Mouse (Mus musculus) gastrocnemius, postnatal 4 days (tissue): Measurements from ENCODE around the gene Ints6l. TPM values are rescaled to one million over a fixed set of nuclear protein-coding genes. Genes with fewer than 3 reads are reported as not detected.

Source experiments
- DNase-seq, 2 experiments: peaks; one replicate each; pipeline ENCODE4 v3.0.0; 2021 to 2022; ENCODE audit warnings: low spot score in 2 of 2, mixed read lengths in 2 of 2
- long read RNA-seq, 2 experiments: library from polyadenylated mRNA; stranded (forward); transcript quantifications; one replicate each; pipeline ENCODE4 v2.0.0; 2021
- total RNA-seq, 2 experiments: library from RNA; stranded (reverse); gene quantifications; 2 replicates each; pipeline ENCODE4 v1.2.3; 2021

Ints6l gene
- total RNA-seq: 10 to 100 TPM; 21.7 to 28.4 TPM
- long read RNA-seq, experiment 1, partial matches to known transcripts: 2 of 15 reads
- long read RNA-seq, experiment 1, other reads (novel, unspliced or antisense): 9 of 15 reads
- long read RNA-seq, experiment 2, transcript Ints6l-201 (17 exons, 3,766 nt): major isoform, 5 of 28 reads
- long read RNA-seq, experiment 2, partial matches to known transcripts: 12 of 28 reads
- long read RNA-seq, experiment 2, other reads (novel, unspliced or antisense): 10 of 28 reads

DNA sequence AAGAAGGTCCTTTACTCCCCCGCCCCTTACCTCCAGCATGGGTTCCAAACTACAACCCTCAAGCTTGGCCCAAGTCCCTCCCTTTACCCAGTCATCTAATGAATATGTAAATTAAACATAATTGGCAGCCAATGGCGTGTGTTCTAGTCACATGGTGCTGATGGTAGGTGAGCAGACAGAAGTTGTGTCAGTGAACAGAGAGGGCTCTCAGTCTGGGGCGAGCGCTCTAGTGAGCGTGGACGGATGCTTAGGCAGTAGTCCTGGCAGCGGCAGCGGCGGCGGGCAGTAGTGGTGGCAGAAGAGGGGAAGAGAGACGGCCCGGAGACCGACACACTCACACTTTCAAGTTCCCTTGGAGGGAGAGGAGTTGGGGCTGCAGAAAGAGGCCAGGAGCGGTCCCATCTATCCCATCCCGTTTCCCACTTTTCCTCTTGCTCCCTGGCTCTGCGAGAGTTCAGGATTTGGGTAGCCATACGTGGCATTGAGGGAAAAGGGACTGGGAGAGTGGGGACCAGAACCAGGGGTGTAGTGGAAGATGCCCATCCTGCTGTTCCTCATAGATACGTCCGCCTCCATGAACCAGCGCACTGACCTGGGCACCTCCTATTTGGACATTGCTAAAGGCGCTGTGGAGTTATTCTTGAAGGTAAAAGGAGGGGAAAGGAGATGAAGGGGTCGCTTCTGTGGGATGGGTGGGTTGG lies at the start of gene Ints6l:
Ints6l (plus strand) TSS at position 187 of the 701 bp plus-strand sequence.
- peak; percentile 19 to 43 for DNase-seq

DNA sequence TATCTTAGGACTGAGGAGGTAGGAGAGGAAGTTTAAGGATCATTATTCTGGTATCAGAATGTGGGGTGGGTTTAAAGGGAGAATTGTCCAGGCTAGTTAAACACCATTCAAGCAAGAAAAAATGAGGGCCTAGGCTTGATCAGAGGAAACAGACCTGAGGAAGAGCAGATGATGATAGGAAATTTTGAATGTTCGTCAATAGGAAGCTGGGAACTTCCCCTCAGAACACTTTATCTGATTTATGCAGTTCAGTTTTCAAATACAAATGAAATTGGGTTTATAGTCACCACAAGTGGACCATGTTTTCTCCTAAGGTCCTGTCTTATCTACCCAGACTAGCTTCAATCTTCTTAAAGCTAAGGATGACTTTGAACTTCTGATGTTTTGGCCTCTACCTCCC lies 49.2 kb upstream of the Ints6l start:
- no peak for DNase-seq

DNA sequence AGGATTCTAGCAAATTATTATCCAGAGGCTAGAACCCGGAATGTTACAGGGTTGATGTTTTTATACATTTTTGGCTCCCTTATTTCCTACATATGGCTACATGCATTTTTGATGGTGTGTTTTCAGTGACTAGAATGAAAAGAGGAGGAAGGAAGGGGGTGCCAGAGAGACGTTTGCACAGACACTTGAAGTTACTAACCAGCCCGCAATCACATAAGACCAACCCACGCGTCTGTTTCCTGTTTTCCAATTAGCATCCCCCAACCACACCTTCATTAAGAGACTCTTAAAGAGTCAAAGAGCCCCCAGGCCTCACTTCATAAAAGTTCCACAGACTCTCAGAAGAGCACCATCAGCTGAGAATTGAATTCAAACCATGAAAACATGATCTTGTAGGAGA lies 48.5 kb upstream of the Ints6l start:
- no peak for DNase-seq

DNA sequence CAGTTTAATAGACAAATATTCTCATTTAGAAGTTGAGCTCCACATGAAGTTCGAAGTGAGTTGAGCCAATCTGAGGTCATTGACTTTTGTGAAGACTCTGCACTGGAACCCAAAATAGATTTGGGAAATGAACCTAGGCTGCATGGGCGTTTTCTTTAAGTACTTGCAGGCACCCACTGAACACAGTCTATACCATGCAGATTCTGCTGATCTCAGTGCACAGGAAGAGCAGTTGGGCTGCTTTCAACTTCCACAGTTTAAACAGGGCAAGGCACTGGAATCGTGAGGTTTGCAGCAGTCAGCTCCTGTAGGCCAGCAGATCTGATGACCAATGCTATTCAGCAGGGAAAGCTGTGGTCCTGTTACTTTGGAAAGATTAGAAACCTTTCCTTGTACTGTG lies 38.4 kb upstream of the Ints6l start:
- no peak for DNase-seq

DNA sequence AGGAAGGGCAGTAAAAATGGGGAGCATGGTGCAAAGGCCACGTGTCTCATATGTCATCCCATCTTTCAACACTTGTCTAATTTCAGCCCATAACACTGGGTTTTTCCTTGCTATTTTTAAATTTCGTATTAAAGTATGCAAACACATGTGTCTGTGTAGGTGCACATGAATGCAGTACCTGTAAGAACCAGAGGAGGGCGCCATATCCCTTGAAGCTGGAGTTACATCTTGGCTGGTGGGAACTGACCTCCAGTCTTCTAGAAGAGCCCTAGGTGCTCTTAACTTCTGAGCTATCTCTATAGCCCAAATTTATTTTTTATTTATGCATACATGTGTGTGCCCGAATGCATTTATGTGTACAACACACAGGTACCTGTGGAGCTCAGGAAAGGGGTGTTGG lies 37.1 kb upstream of the Ints6l start:
- DNase-seq: no peak

DNA sequence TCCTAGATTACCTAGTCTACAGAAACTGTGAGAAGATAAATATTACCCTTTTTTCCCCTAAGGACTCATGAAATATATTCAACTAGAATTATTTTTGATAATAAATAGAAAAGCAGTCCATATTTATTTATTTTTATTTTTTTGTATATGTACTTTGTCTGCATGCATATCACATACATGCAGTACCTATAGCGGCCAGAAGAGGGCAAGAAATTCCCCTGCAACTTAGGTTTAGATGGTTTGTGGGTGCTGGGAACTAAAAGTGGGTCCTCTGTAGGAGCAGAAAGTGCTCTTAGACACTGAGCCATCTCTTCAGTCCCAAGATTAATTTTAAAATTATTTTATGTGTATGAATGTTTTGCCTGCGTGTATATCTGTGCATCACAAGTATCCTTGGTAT lies 24.1 kb upstream of the Ints6l start:
- DNase-seq: no peak

DNA sequence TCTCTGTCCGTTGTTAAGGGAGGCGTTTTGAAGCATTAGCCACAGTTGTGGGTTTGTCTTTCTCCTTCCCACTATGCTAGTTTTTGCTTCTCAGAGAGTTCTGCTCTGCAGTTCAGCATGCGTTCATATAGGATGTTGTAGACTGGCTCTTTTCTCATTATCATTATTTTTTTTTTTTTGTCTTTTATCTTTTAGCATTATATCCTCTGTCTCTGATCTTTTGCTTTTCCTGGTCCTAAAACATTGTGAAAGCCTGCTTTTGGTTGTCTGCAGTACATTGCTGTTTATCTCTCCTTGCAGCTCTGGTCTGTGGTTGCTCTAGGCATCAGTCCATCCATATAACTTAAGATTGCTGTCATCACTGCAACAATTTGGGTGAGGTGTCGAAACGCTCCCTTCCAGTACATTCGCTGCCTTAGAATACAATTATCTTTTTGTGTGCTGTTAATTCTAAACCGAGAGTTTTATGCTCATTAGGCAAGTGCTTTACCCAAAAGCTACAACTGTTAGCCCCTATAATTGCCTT lies 18.8 kb upstream of the Ints6l start:
- no peak for DNase-seq

DNA sequence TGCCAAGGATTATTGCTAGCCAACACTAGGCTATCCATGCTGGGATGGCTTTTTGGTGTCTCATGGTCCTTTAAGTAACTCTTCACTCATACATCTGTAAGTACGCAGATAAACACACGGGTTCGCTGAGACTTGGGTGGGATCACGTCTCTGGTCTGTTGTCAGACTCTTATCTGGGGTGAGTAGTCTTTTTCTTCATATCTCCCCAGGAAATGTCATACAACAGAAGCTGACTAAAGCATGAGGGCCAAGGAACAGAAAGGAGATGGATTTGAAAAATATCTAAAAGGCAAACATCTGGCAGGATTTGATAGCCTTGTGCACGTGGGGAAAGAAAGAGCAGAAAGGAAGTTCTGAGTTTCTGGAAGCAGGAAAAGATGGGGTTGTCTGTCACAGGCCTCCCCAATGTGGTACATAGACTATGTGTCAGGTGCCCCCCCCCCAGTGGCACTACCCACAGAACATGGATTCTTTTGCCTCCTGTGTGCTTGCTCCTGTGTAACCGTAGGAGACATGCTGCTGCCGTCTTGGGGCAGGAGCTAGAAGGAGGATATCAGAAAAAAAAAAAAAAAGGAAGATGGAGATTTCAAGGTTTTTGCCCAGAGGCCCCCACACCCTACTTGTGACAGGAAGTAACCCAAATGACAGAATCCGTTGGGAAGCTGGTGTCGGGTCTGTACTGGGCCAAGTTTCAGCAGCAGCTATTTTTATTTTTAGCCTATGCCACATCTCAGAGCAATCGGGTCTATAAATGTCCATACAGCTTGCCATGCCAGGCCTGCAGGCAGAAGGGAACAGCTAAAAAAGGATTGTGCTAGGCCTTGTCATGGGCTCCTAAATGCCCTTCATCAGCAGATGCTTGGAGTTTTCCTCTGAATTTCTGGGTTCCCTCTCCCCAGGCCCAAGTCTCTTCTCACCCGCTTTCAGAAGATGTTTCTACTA lies 7.9 kb upstream of the Ints6l start:
- no peak for DNase-seq

GRCm38 (mm10) chrX:56447524-56448015 lies 7.1 kb upstream of the Ints6l start, which contains the start of gene Gm2174:
Gm2174 (plus strand) TSS chrX:56447965.
- no peak for DNase-seq

DNA sequence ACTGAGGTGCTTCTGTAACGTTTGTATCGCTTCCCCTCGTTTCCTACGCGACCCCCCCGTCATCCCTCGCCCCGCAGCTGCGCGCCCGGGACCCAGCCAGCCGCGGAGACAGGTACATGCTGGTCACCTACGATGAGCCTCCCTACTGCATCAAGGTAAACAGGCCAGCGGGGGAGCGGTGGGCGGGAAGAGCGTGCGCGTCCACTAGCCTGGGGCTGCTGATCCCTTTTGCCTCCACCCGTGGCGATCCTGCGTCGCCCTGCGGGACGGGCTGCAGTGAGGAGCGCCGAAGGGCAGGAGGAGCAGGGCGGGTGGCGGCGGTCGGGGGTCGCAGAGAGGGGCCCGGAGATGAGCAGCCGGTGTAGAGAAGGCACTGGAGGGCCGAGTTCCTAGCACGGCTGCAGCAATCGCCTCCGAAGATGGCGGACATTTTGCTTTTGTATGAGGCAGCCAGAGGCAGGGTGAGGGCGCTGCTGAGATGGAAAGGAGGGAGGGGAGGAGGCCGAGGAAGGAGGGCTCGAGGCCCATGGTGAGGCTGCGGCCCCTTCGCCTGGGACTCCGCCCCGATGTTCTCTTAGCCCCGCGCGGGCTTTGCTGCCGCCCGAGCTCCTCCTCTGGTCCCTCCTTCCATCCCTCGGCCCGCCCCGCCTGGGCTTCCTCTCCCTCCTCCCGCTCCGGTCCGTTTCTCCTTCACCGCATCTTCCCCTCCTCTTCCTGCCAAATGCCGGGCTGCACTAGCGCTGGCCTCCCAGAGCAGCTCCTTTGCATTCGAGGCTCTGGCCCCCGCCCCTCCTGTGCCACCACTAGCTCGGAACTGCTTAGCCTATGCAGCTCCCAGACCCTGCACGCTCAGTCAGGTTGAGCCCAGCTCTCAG lies 952 bp downstream of the Ints6l start:
- peak; percentile 70 to 85 for DNase-seq

DNA sequence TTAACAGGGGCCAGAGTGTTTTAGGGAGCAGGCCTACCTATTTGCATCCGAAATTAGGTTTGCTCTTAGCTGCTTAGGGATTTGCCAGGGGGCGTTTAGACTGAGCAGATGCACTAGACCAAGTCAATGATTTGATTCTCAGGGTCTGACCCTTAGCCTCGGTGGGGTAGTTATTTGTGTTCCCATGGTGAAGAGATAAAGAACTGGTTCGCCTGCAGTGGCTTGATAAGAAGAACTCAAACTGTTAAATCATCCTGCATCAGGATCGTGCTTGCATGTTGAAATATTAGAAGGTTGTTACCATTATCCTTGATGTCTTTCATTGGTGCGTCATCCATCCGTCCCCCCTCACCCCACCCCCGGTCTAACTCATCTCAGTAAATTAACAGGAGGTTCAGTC lies 1.7 kb downstream of the Ints6l start:
- DNase-seq: no peak

DNA sequence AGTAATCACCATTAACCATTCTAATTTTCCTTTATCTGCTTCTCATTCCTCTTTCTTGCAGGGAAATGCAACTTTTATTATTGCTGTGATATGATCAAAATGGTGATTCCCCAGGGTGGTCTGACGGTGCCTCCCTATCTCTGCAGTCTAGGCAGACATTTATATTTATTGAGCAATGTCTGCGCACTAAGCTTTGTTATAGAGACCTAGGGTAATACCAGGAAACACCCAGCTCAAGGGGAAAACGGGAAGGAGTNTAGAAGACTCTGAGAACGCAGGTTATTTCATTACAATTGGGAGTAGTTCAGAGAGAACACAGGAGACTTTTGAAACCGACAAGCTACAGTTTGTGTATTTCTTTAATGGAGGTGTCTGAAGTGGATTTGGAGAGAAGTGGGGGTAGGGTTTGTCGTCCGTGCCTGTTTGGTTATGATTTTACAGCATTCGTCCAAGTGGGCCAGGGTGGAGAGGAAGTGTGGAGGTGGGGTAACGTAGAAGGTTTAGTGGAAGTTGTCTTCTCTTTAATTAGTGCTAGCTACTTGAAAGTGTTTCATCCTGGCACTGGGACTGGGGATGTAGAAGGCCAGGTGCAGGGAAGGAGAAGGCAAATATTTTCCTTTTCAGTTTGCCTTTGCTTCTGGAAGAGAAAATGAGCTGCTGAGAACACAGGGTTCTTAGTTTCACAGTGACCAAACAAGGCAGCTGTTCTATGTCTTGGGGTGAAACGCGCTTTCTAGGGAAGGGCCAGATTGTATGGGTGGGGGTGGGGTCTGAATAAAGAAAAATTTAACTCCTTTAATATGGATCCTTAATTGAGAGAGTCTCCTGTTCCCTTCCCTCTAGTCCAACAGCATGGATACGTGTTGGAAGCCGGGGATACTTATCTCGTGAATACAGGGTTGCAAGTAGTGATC lies 7.6 kb downstream of the Ints6l start:
- no peak for DNase-seq

DNA sequence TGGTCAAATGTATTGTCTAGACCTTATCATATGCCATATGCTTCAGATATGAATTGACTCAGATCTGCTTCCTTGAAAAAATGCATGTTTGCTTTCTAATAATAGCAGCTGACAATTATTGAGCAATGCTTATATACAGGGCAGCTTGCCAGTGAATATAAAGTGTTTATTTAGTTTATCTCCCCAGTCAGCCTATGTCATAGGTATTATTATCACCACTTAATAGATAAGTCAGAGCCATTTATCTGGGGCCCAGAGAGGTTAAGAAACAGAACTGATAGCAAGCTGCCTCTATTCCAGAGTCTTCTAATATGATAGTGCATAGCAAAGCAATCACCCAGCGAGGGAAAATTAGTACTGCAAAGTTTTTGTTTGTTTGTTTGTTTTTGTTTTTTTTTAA lies 10.2 kb downstream of the Ints6l start:
- DNase-seq: no peak

- no peak for DNase-seq
These were observed 13.0 kb downstream of the Ints6l start for GRCm38 (mm10) chrX:56467688-56468087.

DNA sequence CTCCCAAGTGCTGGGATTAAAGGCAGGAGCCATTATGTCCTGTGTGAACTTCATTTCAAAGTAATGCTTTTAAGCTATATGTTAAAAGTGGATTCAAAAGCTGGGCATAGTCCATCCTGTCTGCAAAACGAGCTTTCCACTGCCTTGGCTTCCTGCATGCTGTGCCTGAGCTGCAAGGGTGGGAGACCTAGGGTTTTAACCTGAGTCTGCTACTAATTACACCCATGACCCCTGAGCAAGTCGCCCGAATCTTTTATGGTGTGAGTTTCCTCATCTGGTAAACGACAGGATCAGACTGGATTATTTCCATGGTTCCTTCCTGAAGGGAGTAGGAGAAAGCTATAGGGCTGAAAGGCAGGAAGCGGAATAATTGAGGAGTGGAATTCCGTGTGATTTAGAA lies 13.8 kb downstream of the Ints6l start:
- DNase-seq: no peak

DNA sequence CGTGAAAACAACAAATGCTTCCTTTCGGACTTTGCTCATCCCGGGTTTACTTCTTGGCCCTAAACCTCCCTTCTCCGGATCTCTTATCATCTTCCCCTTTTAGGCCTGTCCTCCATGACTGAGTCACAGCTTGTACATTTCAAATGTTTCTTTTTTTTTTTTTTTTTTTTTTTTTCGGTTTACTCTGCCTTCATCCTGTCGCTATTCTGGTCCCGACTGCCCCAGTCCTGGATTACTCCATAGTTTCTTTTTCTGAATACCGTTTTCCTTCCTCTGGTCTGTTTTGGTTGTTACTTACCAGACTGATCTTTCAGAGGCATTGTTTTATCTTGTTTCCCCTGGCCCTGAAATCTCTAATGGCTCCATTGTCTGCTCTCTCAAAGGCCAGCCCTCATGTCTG lies 19.4 kb downstream of the Ints6l start:
- no peak for DNase-seq

DNA sequence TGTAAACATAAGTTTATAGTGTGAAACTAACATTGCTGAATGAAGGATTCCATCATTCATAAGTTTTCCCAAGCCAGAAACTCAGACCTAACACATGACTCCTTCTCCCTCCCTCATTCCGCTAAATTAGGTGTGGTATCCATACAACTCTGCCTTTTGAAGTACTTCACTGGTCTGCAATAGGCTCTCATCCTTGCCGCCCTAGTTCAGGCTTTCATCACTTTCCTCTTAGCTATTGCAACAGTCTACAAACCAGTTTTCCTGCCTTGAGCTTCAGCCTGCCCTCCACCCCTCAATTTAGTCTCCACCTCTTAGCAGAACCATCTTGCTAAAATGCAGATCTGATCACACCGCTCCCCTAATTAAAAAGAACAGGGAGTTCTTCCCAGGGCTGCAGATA lies 22.9 kb downstream of the Ints6l start:
- no peak for DNase-seq

DNA sequence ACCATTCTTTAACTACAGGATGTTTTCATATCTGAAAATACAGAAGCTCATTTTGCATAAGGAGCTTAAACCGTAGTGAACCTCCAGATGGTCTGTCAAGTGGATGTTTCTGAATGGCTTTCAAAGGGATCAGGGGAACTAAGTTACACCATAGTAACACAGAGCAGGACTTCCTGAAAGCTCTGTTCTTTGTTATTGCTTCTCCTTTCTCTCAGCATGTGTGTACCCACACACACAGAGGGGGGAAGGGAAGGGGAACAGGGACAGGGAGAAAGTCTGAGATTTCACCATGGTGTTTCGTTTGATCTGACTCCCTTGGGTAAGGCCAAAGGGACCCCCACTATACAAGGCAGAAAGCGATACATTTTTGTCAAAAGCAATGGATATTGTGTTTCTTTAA lies 27.2 kb downstream of the Ints6l start:
- DNase-seq: no peak

DNA sequence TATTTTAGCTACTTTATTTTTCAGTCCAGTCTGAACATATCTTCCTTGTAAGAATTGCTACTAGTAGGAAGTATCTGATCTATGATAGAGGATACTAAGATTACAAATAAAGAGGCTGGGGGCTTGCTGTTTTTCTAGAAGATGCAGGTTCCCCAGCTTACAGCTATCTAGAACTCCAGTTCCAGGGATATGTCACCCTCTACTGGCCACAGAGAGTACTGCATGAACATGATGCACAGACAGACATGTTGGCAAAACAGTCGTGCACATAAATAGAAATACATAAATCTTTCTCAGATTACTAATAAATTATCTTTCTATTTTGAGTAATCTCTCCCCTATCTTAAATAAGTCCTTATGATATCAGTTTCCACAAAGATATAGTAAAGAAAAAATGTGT lies 35.1 kb downstream of the Ints6l start:
- DNase-seq: peak; percentile 44 to 61
